Mouse (Mus musculus) frontal cortex, postnatal 36 days (tissue): ENCODE measurements at regions not wholly inside any gene's neighbourhood (a gene's known extent, or its start where the extent isn't known, plus 50 kb on each side); places are given as distances from the start of the nearest gene placed in this dataset.
A peak's percentile ranks its signal among the peaks of the same experiment; 100 is the strongest.
"Not testable (repeated sequence)": the region's sequence is repeated elsewhere in the genome, so short reads cannot be mapped to it uniquely, and the experiment has no call there.

Experiments used
- DNase-seq, 2 experiments: peaks; one replicate each; pipeline ENCODE4 v3.0.0; 2022; ENCODE audit warnings: low spot score in 2 of 2

DNA sequence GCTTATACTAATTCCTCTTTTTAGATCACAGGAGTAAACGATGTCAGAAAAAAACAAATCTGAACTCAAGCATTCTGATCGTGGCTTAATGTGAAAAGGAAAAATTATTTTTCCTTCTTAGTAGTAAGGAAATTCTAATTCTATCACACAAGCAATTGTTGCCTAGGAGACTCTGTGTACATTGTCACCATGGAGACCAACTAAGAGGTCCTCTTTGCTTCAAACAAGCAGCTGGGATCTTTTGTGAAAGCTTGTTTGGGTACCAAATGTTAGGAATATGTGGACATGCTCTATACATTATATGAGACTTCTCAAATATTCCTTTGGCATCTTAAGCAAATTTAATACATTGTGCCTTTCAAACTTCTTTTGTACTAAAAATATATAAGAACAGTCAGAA, 345.9 kb upstream of the Atp10a start:
- no peak for DNase-seq

- no peak for DNase-seq
Measured at GRCm38 (mm10) chr7:58322381-58322780, 333.6 kb upstream of the Atp10a start.

DNA sequence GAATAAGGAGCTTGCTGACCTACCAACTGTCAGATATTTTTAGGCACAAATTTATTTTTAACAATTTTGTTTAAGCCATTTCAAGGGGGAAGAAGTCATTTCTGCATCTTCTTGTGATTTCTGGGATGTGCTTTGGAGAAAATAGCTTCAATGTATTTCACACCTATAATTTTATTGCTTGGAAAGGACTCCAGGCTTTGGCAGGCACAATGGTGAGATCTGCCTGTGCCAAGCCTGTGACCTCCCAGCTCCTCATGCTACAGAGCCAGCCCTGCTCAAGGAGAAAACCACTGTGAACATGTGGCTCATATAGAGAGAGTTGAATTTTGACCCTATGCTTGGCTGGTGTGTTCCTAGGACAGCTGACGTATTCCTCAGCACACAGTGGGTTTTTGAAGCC, 288.6 kb upstream of the Atp10a start:
- DNase-seq: peak; percentile 3 to 28

DNA sequence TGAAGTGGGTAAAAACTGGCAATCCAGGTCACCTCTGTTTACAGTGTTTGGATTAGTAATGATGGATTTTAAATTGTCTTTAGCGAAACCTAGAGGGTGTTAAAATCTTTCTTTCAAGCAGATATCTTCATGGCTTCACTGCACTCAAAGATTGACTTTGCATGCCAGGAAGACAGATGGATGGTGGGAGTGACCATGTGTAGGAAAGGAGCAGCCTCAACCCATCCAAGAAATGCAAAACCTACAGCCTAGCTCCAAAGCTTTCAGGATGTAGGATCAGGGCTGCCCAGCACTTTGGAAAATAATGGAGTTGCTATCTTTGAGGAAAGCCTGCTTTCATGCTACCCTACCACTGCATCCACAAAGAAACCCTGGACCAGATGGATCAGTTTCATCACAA, 272.6 kb upstream of the Atp10a start:
- peak; percentile 49 to 82 for DNase-seq

- no peak for DNase-seq
Measured at GRCm38 (mm10) chr7:58388326-58388725, 267.6 kb upstream of the Atp10a start.

DNA sequence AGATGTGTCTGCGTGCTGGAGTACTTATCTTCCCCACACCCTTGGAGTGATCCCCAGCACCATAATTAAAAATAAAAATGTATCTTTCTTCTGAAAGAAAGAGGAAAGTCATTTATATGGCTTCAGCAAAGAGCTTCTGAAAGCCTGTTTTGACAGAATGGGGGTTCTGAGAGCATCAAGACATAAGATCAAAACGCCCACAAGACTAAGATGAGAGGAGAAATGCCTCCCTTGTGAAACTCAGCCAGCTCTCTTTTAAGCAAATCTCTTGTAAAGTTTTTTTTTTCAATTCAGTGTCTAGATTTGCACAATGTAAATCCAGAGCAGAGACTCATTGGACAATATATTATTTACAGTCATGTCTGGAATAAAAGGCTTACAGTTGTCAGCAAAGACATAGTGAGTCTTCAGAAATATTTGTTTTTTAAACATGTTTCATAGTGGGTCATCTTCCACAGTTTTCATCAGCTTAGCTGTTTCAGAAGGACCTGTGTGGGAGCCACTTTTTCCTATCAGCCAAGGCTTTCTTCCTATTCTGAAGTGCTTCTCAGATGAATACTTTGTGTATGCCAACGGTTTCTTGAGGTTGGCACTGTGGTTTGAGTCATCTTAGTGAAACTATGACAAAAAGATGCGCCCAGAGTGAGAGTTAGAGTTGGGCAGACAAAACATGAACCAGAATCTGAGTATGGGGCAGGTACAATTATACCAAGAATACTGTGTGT, 263.4 kb upstream of the Atp10a start:
- DNase-seq: peak in 1 of 2 experiments; percentile 14

DNA sequence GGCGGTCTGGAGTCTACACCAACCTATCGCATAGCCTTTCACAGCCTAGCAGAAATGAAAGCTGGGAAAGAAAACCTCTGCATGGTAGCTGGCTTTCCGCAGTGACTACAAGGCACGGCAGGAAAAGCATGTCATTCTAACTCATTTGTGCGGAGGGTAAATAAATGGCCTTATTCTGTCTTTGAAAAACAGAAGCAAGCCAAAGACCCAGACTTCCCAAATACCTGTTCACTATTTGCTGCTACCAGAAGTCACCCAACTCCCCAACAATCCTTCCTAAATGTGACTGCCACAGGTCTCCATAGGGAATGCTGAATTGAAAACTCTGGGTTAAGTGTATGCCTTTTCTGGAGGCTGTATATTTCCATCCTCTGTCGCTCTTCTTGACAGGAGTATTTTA, 258.0 kb upstream of the Atp10a start:
- no peak for DNase-seq

DNA sequence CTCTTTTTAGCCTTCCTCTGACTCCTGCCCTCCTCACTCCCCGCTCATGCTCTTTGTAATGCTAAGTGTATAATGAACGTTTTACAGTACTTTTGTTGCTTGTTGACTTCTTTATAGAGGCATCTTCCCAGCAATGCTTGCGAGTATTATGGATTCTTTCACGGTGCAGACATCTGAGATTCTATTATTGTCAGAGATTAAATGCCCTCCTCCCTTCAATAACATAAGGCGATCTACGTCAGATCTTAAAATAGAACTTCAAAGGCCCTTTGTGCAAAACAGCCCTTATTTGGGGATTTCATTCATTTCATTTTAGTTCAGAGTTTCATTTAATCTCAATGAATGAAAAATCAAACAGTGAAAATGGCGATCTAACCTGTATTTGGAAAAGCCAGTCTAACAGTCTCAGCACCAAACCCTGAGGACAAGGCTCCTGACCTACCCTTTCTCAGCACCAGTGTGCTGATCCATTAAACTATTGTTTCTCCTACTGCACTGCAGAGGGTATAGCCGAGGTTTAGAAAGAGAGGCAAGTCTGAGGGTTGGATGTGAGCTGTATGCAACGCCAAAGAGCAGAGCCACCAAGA, 257.3 kb upstream of the Atp10a start:
- no peak for DNase-seq

DNA sequence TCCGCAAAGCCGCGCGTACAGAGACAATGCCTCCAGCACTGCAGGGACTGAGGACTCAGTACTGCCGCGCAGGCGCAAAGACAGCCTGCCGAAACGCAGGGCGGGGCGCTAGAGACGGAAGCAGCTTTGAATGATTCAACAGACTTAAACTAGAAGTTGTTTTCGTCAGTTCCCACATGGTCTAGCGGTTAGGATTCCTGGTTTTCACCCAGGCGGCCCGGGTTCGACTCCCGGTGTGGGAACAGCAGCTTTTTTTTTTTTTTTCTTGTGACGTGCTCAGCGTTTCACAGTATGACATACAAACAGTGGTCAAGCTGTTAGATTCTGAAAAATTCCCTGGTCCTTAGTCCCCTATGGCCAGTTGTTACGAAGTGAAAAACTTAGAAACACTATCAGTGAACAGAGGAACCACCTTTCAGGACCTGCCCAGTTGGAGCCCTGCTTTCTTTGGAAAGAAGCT, 256.8 kb upstream of the Atp10a start:
- peak; percentile 95 to 99 for DNase-seq

DNA sequence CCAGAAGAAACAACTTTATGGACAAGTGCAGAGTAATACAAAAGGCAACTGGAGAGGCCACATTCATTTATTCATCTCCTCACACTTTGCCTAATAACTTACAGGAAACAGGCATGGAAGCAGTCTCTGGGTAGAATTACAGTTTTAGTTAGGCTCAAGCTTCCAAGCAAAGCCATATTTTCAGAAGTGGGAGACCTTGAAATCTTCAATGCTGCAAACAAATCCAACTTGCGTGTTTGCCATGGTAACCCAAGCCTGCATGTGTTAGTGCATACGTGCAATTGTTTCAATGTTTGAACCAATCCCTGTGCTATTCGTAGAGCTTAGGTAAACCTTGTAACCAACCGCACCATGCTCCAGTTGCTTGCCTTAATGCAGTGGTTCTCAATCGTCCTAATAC, 256.3 kb upstream of the Atp10a start:
- DNase-seq: no peak

DNA sequence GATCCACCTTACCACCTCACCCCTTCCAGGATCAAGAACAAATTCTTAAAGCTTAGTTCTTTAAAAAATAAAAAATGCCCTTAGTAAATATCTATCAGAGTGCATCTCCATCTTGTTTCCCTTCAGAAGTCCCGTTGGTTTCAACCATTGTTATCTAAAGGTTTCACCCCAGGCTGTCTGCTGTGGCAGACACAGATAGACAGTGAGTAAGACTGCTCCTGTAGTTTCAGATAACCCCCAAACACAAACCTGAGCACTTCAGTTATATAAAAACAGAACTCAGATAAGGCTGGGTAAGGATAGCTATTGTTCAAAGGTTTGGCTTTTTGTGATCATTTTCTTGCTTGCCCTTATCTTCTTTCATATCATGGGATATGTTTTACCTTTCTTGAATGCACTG, 255.4 kb upstream of the Atp10a start:
- no peak for DNase-seq

GRCm38 (mm10) chr7:58436888-58437625, 218.9 kb upstream of the Atp10a start:
- no peak for DNase-seq

GRCm38 (mm10) chr7:58442535-58443184, 213.3 kb upstream of the Atp10a start:
- no peak for DNase-seq

DNA sequence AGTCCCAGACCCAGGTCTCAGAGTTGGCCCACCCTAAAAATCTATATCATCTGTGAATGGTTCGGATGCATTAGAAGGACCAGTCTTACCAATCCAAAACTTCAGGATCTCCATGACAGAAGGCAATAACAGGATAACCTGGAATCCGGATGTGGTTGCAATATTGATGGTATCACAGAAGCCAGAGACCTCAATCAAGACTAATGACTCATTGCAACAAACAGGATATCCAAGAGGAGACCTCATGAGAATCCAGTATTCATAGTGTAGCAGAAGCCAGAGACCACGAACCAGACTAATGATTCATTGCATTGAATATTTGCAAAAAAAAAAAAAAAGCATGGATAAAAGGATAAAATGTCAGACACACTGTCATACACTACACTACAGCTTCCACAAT, 212.7 kb upstream of the Atp10a start:
- no peak for DNase-seq

DNA sequence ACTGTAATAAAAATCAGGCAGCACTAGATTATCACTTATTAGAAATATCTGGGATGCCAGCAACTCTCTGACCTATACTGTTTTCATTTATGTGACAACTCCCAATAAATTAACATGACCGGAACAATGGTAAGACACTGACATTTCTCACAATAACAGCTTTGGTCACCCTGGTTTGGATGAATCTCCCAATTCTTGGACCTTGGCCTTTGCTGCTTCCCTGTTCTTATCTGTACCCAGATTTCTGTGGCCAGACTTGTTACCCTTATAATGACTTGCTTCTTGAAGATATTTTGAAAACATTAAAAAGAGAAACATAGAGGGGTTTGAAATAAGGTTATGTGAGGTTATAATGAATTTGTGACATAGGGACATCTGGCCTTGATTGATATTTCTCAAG, 210.2 kb upstream of the Atp10a start:
- no peak for DNase-seq

DNA sequence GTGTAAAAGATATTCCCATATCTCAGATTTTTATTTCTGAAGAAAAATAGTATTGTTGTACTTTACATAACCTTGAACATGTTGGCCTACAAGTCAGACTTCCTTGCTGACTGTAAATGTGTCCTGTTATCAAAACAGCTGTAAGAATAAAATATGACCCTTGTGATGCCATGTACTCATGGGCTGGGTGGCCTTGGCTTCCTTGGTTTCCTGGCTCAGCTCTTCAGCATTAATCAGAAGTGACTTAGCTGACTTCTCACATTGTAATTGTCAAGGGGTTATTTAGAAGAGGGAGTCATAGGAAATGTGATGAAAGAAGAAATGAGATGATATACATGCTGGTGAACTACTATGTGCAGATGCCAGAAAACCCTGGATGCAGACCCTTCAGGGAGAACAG, 209.7 kb upstream of the Atp10a start:
- no peak for DNase-seq

GRCm38 (mm10) chr7:58448727-58449126, 207.2 kb upstream of the Atp10a start:
- no peak for DNase-seq

DNA sequence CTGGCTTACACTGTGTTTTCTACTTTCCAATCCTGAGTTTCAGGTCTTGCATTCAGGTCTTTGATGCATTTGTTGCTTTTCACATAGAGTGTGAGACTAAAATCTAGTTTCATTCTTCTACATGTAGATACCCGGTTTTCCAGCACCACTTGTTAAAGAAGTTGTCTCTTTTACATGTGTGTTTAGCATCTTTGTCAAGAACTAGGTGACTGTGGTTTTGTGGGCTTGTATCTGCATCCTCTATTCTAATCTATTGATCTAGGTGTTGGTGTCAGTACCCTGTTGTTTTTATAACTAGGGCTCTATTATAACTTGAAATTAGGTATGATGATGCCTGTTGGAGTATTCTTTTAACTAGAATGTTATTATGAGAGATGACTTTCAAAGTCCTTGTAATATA, 204.0 kb upstream of the Atp10a start:
- no peak for DNase-seq

GRCm38 (mm10) chr7:58458146-58458545, 197.8 kb upstream of the Atp10a start:
- DNase-seq: not testable (repeated sequence)

- DNase-seq: peak in 1 of 2 experiments; percentile 49
Measured at GRCm38 (mm10) chr7:58460939-58461338, 195.0 kb upstream of the Atp10a start.

GRCm38 (mm10) chr7:58473150-58473549, 182.8 kb upstream of the Atp10a start:
- DNase-seq: peak in 1 of 2 experiments; percentile 23

- no peak for DNase-seq
Measured at GRCm38 (mm10) chr7:58475139-58475538, 180.8 kb upstream of the Atp10a start.
